ENCODE assay signal across 9 mouse cellular contexts in the genomic region with DNA sequence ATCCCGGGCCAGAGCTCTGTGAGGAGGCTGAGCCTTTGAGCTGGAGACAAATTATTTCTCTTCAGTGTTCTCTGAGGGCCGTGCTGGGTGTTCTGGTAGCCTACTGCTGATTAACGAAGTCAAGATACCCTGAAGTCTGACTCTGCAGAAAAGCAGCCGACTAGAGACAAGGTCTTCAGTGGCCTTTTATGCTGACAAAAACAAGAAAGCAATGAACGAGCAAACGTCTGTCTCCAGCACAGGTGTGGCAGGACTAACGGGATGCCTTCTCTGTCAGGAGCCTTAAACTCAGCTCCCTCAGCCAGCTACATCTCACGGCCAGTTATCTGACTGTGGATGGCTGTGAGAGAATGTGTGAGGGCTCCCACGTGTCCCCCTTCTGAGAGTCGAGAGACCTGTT.
"Had no signal": no experiment of that assay in that cellular context is flagged by ENCODE, and none has a peak within 500 bp of the region (broad histone marks: within the 10 kb centered on the region; RNA-seq: fewer than 3 reads in every experiment).

No protein-coding gene starts in this region.

- H3K4me3 ChIP-seq: liver, embryonic 13.5 days; midbrain, embryonic 12.5 days; neural tube, embryonic 15.5 days had no signal

- H3K4me1 ChIP-seq: midbrain, embryonic 12.5 days had no signal

- ATAC-seq: liver, postnatal 0 days had no signal

- H3K27ac ChIP-seq: liver, embryonic 13.5 days; midbrain, embryonic 12.5 days; neural tube, embryonic 15.5 days had no signal

- H3K27me3 ChIP-seq: liver, embryonic 13.5 days; midbrain, embryonic 12.5 days; neural tube, embryonic 15.5 days had no signal

- H3K9ac ChIP-seq: liver, embryonic 13.5 days; liver, postnatal 0 days; midbrain, embryonic 12.5 days; neural tube, embryonic 15.5 days had no signal

- DNase-seq: kidney, adult 18-20 months; kidney, postnatal 14 days; left cerebral cortex, postnatal 4 days; liver; liver, embryonic 13.5 days; liver, postnatal 0 days; thymus, postnatal 25 days had no signal

- H3K36me3 ChIP-seq: liver, embryonic 13.5 days; midbrain, embryonic 12.5 days; neural tube, embryonic 15.5 days had no signal

- H3K9me3 ChIP-seq: liver, embryonic 13.5 days; midbrain, embryonic 12.5 days; neural tube, embryonic 15.5 days had no signal

- H3K4me2 ChIP-seq: liver, embryonic 13.5 days; midbrain, embryonic 12.5 days; neural tube, embryonic 15.5 days had no signal
